In genomic region chr8:120276891-120277426, GRCm38 (mm10) we compare ENCODE assay signal across 1 mouse cellular context.
TF ChIP-seq lines count a peak whose summit lies in the region.

No protein-coding gene starts in this region.

TF ChIP-seq in MEL, 35 proteins besides CTCF, POLR2A, EP300 and RAD21 (continued from another document):
- no peak for TF ChIP-seq GATA1 (IDR thresholded peaks at IDR 0.05; ENCODE audit: low read depth, low read length)
- TF ChIP-seq USF1 (IDR thresholded peaks at IDR 0.05; ENCODE audit: low read depth, low read length): peak; percentile 65
- TF ChIP-seq HCFC1 (IDR thresholded peaks at IDR 0.05; ENCODE audit: low read depth, low read length): peak; percentile 41
- TF ChIP-seq TBP (IDR thresholded peaks at IDR 0.05; ENCODE audit: low read depth, low read length): 0 out of 2 replicates have a peak, but pooled peaks have one; percentile 10
- TF ChIP-seq KAT2A (conservative IDR thresholded peaks at IDR 0.05; ENCODE audit: low read depth, low read length): no peak; the same call in 1 of the 2 replicates
- TF ChIP-seq SIN3A (IDR thresholded peaks at IDR 0.05; ENCODE audit: low read length): no peak; the same call in 1 of the 2 replicates
- peak; percentile 93 for TF ChIP-seq MYC (IDR thresholded peaks at IDR 0.05; ENCODE audit: low read depth, low read length)
- TF ChIP-seq RCOR1 (IDR thresholded peaks at IDR 0.05; ENCODE audit: low read depth, low read length): no peak
- TF ChIP-seq ZMIZ1 (IDR thresholded peaks at IDR 0.05; ENCODE audit: low read depth, low read length): no peak
- TF ChIP-seq BHLHE40 (IDR thresholded peaks at IDR 0.05; ENCODE audit: borderline replicate concordance, low read depth, low read length): 0 out of 2 replicates have a peak, but pooled peaks have one; percentile 34
TF ChIP-seq in MEL: peak in this region for 11.
